Mouse (Mus musculus) G1E (cell line): ENCODE measurements around the gene Ralgps1. TPM values are rescaled to one million over a fixed set of nuclear protein-coding genes. Genes with fewer than 3 reads are reported as not detected.
"Not testable (repeated sequence)": the region's sequence is repeated elsewhere in the genome, so short reads cannot be mapped to it uniquely, and the experiment has no call there.

Experiments used
- ATAC-seq: 2 replicates; pipeline ENCODE4 v1.8.0; 2016; ENCODE audit warnings: mild to moderate bottlenecking; ENCODE audit not compliant: insufficient number of reproducible peaks, poor library complexity, low FRiP score, severe bottlenecking; ENCODE audit errors: extremely low read depth
- DNase-seq: peaks from one replicate; pipeline ENCODE4 v3.0.0; 2012; ENCODE audit warnings: low spot score
- H3K27me3 ChIP-seq: 2 replicates; pipeline ENCODE4 v1.6.1; 2012; ENCODE audit warnings: mild to moderate bottlenecking, low read length, inconsistent platforms; ENCODE audit not compliant: insufficient read depth
- H3K36me3 ChIP-seq: replicated peaks from 2 replicates; pipeline ENCODE3; 2012; ENCODE audit warnings: mild to moderate bottlenecking, inconsistent platforms
- H3K4me1 ChIP-seq: 2 replicates; pipeline ENCODE4 v1.6.1; 2012; ENCODE audit warnings: low read depth, low read length, inconsistent platforms, mixed read lengths; ENCODE audit not compliant: insufficient read depth
- H3K4me3 ChIP-seq: 2 replicates; pipeline ENCODE4 v1.5.1; 2012; ENCODE audit warnings: low read depth, mild to moderate bottlenecking, inconsistent platforms, low read length, moderate library complexity, mixed read lengths
- H3K9me3 ChIP-seq: replicated peaks from 2 replicates; pipeline ENCODE4 v1.6.1; 2012; ENCODE audit warnings: inconsistent platforms
- CTCF ChIP-seq: IDR thresholded peaks from 2 replicates; pipeline ENCODE4 v1.5.1; 2012; ENCODE audit warnings: low read depth, low read length, inconsistent platforms, mixed read lengths
- GATA1 ChIP-seq: IDR thresholded peaks from 2 replicates; pipeline ENCODE4 v1.6.1; 2012; ENCODE audit warnings: borderline replicate concordance, low read length, inconsistent platforms, mixed read lengths
- GATA2 ChIP-seq: IDR thresholded peaks from 2 replicates; pipeline ENCODE4 v1.6.1; 2012; ENCODE audit warnings: low read depth, low read length, inconsistent platforms, borderline replicate concordance
- POLR2AphosphoS5 ChIP-seq: IDR thresholded peaks from 2 replicates; pipeline ENCODE4 v1.6.1; 2012; ENCODE audit warnings: low read depth, low read length, inconsistent platforms; ENCODE audit not compliant: insufficient replicate concordance
- TAL1 ChIP-seq: conservative IDR thresholded peaks from 2 replicates; pipeline ENCODE4 v1.6.1; 2012; ENCODE audit warnings: low read depth, low read length, inconsistent platforms, mixed read lengths
- polyA plus RNA-seq: library from polyadenylated mRNA; stranded (reverse); fragments of >175 nt; gene quantifications from 2 replicates; pipeline ENCODE4 v1.2.3, GENCODE M21; 2012
- total RNA-seq, 2 experiments: library from RNA; stranded (forward) in 1 of 2; stranded (reverse) in 1 of 2; fragments of 200-1000 nt in 1 of 2; fragments of >200 nt in 1 of 2; fragmentation: Nextera tagmentation in 1 of 2; gene quantifications; 2 replicates each; pipeline ENCODE4 v1.2.3; 2014 to 2017

Gene Ralgps1
- total and polyA plus RNA-seq, 3 experiments = 1.8 to 6.4 (median 3.4) TPM

- no peaks in the 10 kb centered on the region for H3K36me3 ChIP-seq
- no peaks in the 10 kb centered on the region for H3K9me3 ChIP-seq
- H3K4me1 ChIP-seq = no peaks in the 10 kb centered on the region
- TF ChIP-seq TAL1 (no peak), GATA1 (no peak), POLR2AphosphoS5 (no peak), GATA2 (no peak), CTCF (no peak)
- DNase-seq (no peak), ATAC-seq (no peak)
- no peak overlapping the region for H3K4me3 ChIP-seq
- H3K27me3 ChIP-seq = no peaks in the 10 kb centered on the region; the same call in none of the 2 replicates
Observed at GRCm38 (mm10) chr2:33100536-33100935, 270.8 kb downstream of the Ralgps1 start.

GRCm38 (mm10) chr2:33097326-33097725 is 274.0 kb downstream of the Ralgps1 start:
- H3K4me3 ChIP-seq, H3K27me3 ChIP-seq, H3K9me3 ChIP-seq, DNase-seq, ATAC-seq, H3K36me3 ChIP-seq, H3K4me1 ChIP-seq: not testable (repeated sequence)

- TF ChIP-seq CTCF = no peak
- TF ChIP-seq GATA1 = no peak
- no peak for TF ChIP-seq GATA2
- no peak for TF ChIP-seq POLR2AphosphoS5
- no peak for TF ChIP-seq TAL1
- DNase-seq (no peak), ATAC-seq (no peak)
- no peaks in the 10 kb centered on the region for H3K4me1 ChIP-seq
- no peaks in the 10 kb centered on the region for H3K36me3 ChIP-seq
- H3K27me3 ChIP-seq = no peaks in the 10 kb centered on the region; the same call in 1 of the 2 replicates
- no peak overlapping the region for H3K4me3 ChIP-seq
- H3K9me3 ChIP-seq = no peaks in the 10 kb centered on the region
Observed at GRCm38 (mm10) chr2:33095221-33095671, 276.0 kb downstream of the Ralgps1 start.

GRCm38 (mm10) chr2:33090620-33091520 is 280.4 kb downstream of the Ralgps1 start:
- no peak for ATAC-seq

GRCm38 (mm10) chr2:33090033-33090400 is 281.3 kb downstream of the Ralgps1 start:
- not testable (repeated sequence) for DNase-seq, H3K27me3 ChIP-seq, ATAC-seq, H3K9me3 ChIP-seq, H3K36me3 ChIP-seq, H3K4me1 ChIP-seq, H3K4me3 ChIP-seq

More at GRCm38 (mm10) chr2:33090620-33091520, 280.4 kb downstream of the Ralgps1 start:
- no peak for DNase-seq
- TF ChIP-seq TAL1 (no peak), GATA1 (no peak), POLR2AphosphoS5 (no peak), CTCF (no peak), GATA2 (no peak)
- H3K4me1 ChIP-seq = no peaks in the 10 kb centered on the region
- H3K9me3 ChIP-seq = no peaks in the 10 kb centered on the region
- H3K36me3 ChIP-seq = no peaks in the 10 kb centered on the region
- no peaks in the 10 kb centered on the region for H3K27me3 ChIP-seq
- H3K4me3 ChIP-seq = no peak overlapping the region

GRCm38 (mm10) chr2:33089356-33090032 is 281.8 kb downstream of the Ralgps1 start:
- TF ChIP-seq POLR2AphosphoS5 (no peak), GATA1 (no peak), GATA2 (no peak), TAL1 (no peak), CTCF (no peak)
- no peaks in the 10 kb centered on the region for H3K36me3 ChIP-seq
- ATAC-seq = no peak
- no peaks in the 10 kb centered on the region for H3K4me1 ChIP-seq
- DNase-seq = no peak
- no peaks in the 10 kb centered on the region for H3K27me3 ChIP-seq
- no peak overlapping the region for H3K4me3 ChIP-seq
- H3K9me3 ChIP-seq = no peaks in the 10 kb centered on the region
